Mouse (Mus musculus): ENCODE measurements at regions not wholly inside any gene's neighbourhood (a gene's known extent, or its start where the extent isn't known, plus 50 kb on each side); places are given as distances from the start of the nearest gene placed in this dataset.
A peak's percentile ranks its signal among the peaks of the same experiment; 100 is the strongest.

GRCm38 (mm10) chr9:74342176-74342575 lies 232.0 kb downstream of the Wdr72 start:
- ATAC-seq (ENCODE audit: low TSS enrichment) = no peak

GRCm38 (mm10) chr9:74345027-74345426 lies 234.9 kb downstream of the Wdr72 start:
- no peak for ATAC-seq (ENCODE audit: low TSS enrichment)

GRCm38 (mm10) chr9:74348776-74349175 lies 238.6 kb downstream of the Wdr72 start:
- no peak for ATAC-seq (ENCODE audit: low TSS enrichment)

DNA sequence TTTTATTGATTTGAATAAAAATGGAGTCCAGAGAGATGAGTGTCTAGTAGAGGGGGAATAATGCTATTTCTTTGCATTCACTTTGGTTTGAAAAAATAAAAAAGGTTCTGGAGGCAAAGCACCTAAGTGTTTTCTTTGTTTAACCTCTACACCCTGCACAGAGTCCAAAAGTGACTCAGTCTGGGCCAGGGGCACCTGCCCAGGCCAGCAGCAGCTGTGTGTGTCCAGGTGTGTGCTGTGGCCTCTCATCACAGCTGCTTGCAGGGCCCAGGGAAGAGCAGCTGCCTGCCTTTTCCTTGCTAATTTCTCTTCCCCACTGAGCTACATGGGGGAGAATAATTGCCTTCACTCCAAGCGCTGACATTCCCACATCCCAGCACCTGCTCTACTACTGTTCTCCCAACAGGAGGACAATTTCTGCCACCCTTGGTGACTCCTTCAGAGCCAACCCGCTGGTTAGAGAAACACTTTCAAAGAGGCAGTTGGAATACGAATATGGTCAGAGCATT lies 255.8 kb downstream of the Wdr72 start:
- ATAC-seq (ENCODE audit: low TSS enrichment) = no peak

- ATAC-seq (ENCODE audit: low TSS enrichment) = peak; percentile 88
These were observed 266.0 kb downstream of the Wdr72 start for GRCm38 (mm10) chr9:74376191-74376590.

DNA sequence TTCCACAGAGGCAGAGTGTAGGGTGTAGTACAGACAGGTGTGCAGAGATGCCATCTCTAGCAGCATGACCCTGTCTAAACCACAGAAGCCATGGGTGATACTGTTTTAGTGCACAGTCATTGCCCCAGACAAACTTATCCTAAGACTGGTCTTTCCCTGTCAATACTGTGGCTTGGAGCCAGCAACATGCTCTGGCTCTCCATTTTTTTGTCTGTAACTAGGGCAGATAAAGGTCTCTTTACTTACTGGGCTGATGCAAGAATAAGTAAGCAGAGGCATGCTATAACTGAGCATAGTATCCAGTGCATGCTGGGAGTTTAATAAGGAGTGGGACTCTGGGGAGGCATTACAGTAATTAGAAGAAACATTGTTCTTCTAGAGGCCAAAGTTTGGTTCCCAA lies 267.0 kb downstream of the Wdr72 start:
- ATAC-seq (ENCODE audit: low TSS enrichment) = no peak

GRCm38 (mm10) chr9:74384206-74384896 lies 274.2 kb downstream of the Wdr72 start:
- no peak for ATAC-seq (ENCODE audit: low TSS enrichment)

GRCm38 (mm10) chr9:74425594-74425993 lies 315.4 kb downstream of the Wdr72 start:
- no peak for ATAC-seq (ENCODE audit: low TSS enrichment)

GRCm38 (mm10) chr9:74449981-74450380 lies 339.8 kb downstream of the Wdr72 start:
- ATAC-seq (ENCODE audit: low TSS enrichment) = no peak

DNA sequence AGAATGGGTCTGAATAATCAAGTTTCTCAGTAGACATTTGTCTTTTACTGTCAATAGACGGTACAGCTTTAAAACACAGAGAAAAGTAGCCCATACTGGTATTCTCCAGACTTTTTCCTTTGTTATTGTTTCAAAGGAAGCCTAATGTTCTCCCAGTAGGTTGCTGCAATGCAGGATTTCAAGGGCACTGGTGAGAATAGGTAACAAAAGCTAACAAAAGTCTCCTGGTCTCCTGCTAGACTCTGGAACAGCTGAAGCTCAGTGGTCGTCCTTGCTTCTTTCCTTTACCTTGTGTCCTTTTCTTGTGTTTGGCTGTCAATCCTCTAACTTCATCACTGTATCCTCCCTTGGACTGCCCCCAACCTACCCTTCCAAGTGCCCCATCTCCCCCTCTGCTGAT lies 350.9 kb downstream of the Wdr72 start:
- no peak for ATAC-seq (ENCODE audit: low TSS enrichment)

DNA sequence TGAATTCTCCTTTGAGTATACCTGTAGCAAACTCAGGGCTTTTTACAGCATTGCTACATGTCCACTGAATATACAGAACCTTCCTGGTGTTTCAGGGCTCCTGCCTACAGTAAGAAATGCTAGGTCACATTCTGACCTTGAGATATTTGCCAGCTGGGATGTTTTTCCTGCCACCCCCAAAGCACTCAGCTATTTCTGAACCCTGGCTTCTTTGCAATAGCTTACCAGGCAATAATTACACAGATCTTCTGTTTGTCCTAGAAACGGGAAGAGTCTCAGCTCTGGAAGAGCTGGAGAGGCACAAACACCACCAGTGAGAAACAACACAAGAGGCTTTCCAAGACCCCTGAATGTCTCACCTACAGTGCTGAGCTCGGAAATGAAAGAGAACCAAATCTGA lies 366.7 kb downstream of the Wdr72 start:
- peak; percentile 76; the same call in 1 of the 2 replicates for ATAC-seq (ENCODE audit: low TSS enrichment)

- no peak for ATAC-seq (ENCODE audit: low TSS enrichment)
These were observed 369.1 kb downstream of the Wdr72 start for GRCm38 (mm10) chr9:74479273-74479672.

GRCm38 (mm10) chr9:74513887-74514286 lies 347.8 kb upstream of the Onecut1 start:
- ATAC-seq (ENCODE audit: low TSS enrichment) = no peak

GRCm38 (mm10) chr9:74528550-74528949 lies 333.2 kb upstream of the Onecut1 start:
- no peak for ATAC-seq (ENCODE audit: low TSS enrichment)

GRCm38 (mm10) chr9:74530317-74530716 lies 331.4 kb upstream of the Onecut1 start:
- peak; percentile 89 for ATAC-seq (ENCODE audit: low TSS enrichment)

DNA sequence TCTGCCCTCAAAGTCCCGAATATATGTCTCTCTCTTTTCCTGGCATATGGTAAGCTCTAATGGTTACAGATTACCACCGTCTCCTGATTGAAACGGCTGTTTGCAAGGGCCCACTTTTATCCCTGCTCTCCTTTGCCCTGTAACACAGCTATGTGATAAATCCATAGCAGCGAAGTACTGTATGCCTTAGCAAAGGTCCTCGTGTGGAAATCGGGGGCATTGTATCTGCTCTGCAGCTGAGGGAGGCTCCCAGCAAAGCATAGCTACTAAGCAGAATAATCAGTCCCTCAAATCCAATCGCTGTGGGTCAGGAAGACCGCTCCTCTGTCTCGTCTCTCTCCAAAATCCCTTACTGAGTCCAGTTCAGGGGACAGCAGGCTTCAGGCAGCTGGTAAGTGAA lies 331.0 kb upstream of the Onecut1 start:
- peak; percentile 67; the same call in 1 of the 2 replicates for ATAC-seq (ENCODE audit: low TSS enrichment)

DNA sequence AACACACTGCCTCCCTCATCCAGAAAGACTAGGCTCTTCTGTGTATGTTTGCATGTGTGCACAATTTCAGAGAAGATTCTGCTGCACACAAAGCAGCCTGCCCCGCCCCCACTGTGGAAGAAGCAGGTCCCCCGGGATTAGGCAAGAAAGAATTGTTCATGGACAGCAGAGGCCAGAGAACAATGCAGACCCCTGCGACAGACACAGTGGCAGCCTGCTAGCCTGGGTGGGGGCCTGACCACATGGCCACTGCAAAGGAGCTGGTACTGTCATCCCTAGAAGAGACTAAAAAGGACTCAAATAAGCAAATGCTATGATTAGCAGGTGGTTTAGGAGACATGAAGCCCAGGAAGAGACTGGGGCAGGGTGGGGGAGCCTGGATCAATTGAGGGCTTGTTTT lies 329.7 kb upstream of the Onecut1 start:
- ATAC-seq (ENCODE audit: low TSS enrichment) = no peak

DNA sequence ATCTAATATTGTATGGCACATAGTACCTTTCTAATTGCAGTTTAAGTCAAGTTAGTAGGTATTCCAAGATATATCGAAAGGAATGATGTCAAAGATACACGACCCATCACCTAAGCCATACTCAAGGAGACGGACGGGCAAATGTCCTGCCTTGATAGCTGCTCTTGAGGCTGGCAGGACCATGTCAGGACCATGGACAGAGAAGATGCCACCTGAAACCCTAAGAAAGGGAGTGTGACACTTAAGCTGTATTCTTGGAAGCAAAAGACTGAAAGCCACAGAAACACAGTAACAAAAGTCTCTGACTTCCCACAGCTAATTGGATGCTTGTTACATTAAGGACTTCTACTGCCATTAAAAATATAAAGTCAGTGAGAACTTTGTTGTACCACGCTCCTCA lies 326.7 kb upstream of the Onecut1 start:
- no peak for ATAC-seq (ENCODE audit: low TSS enrichment)

DNA sequence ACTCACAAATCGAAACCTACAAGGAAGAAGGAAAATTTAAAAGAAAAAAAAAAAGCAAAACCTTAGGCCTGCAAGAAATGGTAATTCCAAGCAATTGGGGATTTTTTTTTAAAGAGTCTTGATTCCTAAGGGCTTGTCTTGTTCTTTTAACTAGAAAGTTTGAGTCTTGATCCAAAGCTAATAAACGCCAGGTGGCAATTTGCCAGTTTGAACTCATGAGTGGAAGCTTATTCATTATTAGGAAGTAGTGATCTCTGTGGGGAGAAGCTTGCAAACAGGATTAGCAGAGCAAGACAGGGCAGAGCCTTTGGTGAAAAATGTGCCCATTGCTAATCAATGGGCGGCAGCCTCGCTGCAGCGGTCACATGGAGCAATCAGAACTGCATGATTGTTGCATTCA lies 305.6 kb upstream of the Onecut1 start:
- no peak for ATAC-seq (ENCODE audit: low TSS enrichment)

DNA sequence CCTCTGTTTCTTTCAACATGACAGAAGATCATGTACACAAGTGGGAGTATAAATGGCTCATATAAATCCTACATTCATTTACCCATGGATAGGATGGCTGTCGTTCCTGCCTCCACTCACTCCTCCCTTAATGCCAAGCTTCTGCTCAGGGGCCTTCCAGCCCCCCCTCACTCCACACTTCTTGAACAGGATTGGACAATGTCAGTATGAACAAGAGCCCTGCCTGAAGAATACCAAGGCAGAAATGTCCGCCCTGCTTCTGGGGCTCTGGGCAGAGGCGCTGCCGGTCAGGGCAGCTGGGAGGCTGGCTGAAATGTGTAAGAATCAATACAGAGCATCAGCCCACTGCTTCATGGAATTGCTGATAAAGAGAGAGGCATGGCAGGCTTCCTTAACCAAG lies 269.0 kb upstream of the Onecut1 start:
- no peak for ATAC-seq (ENCODE audit: low TSS enrichment)

GRCm38 (mm10) chr9:74593970-74594369 lies 267.8 kb upstream of the Onecut1 start:
- no peak for ATAC-seq (ENCODE audit: low TSS enrichment)

DNA sequence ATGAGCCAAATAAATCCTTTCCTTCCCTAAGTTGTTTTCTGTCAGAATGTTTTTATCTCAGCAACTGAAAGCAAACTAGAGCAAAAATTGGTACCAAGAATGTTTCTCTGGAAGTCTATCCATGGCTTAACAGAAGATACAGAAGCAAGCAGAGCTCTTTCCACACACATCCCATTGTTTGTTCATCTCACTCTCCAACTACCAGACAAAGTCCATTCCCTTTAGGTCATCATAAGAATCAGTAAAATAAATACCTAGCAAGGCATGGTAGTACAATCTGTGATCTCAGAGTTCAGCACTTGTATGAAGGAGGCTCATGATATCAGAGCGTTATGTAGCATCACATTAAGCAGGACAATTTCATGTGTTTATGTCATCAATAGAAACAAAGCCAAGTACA lies 257.3 kb upstream of the Onecut1 start:
- no peak for ATAC-seq (ENCODE audit: low TSS enrichment)

- ATAC-seq (ENCODE audit: low TSS enrichment) = no peak
These were observed 239.8 kb upstream of the Onecut1 start for GRCm38 (mm10) chr9:74621957-74622356.

GRCm38 (mm10) chr9:74645394-74645793 lies 216.3 kb upstream of the Onecut1 start:
- no peak for ATAC-seq (ENCODE audit: low TSS enrichment)

Data from frontal cortex, adult (tissue).